Mouse (Mus musculus) CH12.LX (cell line): ENCODE measurements around the gene Klhl26.

Experiments used
- CTCF ChIP-seq, 2 experiments: IDR thresholded peaks in 1 of 2; conservative IDR thresholded peaks in 1 of 2; 2 replicates each; pipeline ENCODE4 v1.5.1; 2011 to 2012; ENCODE audit warnings: low read depth in 2 of 2, low read length in 2 of 2, improper control_type of control experiment in 1 of 2, inconsistent platforms in 1 of 2, mild to moderate bottlenecking in 1 of 2, moderate library complexity in 1 of 2
- E2F4 ChIP-seq: IDR thresholded peaks from 2 replicates; pipeline ENCODE4 v1.6.1; 2011; ENCODE audit warnings: low read depth, low read length, improper control_type of control experiment; ENCODE audit not compliant: insufficient replicate concordance
- EP300 ChIP-seq: IDR thresholded peaks from 2 replicates; pipeline ENCODE4 v1.6.1; 2011; ENCODE audit warnings: low read length, improper control_type of control experiment
- MYC ChIP-seq: IDR thresholded peaks from 2 replicates; pipeline ENCODE4 v1.6.1; 2011; ENCODE audit warnings: low read depth, mild to moderate bottlenecking, improper control_type of control experiment, low read length
- POLR2A ChIP-seq: IDR thresholded peaks from 2 replicates; pipeline ENCODE4 v1.6.1; 2011; ENCODE audit warnings: low read depth, mild to moderate bottlenecking, improper control_type of control experiment, low read length
- SMC3 ChIP-seq: IDR thresholded peaks from 2 replicates; pipeline ENCODE4 v1.6.1; 2011; ENCODE audit warnings: low read depth, low read length, improper control_type of control experiment
- TBP ChIP-seq: conservative IDR thresholded peaks from 2 replicates; pipeline ENCODE4 v1.6.1; 2011; ENCODE audit warnings: low read depth, low read length, improper control_type of control experiment
- ZNF384 ChIP-seq: IDR thresholded peaks from 2 replicates; pipeline ENCODE4 v1.6.1; 2012; ENCODE audit warnings: low read depth, low read length, improper control_type of control experiment, inconsistent platforms

- TF ChIP-seq CTCF (conservative IDR thresholded peaks at IDR 0.05 in 1 of 2, IDR thresholded peaks at IDR 0.05 in 1 of 2; ENCODE audit: low read depth in 2 of 2, low read length in 2 of 2) (no peak), POLR2A (no peak), EP300 (no peak), TBP (no peak), SMC3 (no peak), ZNF384 (no peak), E2F4 (no peak), MYC (no peak)
Measured at GRCm38 (mm10) chr8:70466305-70466704, 10.5 kb downstream of the Klhl26 start.
